Mouse (Mus musculus) lung, embryonic 16.5 days (tissue): Measurements from ENCODE around the gene B2m. TPM values are rescaled to one million over a fixed set of nuclear protein-coding genes. Genes with fewer than 3 reads are reported as not detected.
A peak's percentile ranks its signal among the peaks of the same experiment; 100 is the strongest.

ENCODE experiments used
- ATAC-seq: fragments of 200-750 bp; cut with Nextera tagmentation; 2 replicates; pipeline ENCODE4 v1.8.0; 2017; ENCODE audit warnings: low read depth, mild to moderate bottlenecking, moderate library complexity
- H3K27ac ChIP-seq: fragments of 300-500 bp; sonication (generic); 2 replicates; pipeline ENCODE4 v1.5.1; 2014; ENCODE audit warnings: mild to moderate bottlenecking, control low read depth, low read length
- H3K27me3 ChIP-seq: fragments of 300-500 bp; sonication (generic); 2 replicates; pipeline ENCODE4 v1.6.1; 2014; ENCODE audit warnings: low read depth, low read length, mixed read lengths; ENCODE audit not compliant: control insufficient read depth, insufficient read depth
- H3K36me3 ChIP-seq: fragments of 300-500 bp; sonication (generic); 2 replicates; pipeline ENCODE4 v1.6.1; 2014; ENCODE audit warnings: low read length; ENCODE audit not compliant: control insufficient read depth, insufficient read depth
- H3K4me1 ChIP-seq: fragments of 300-500 bp; sonication (generic); replicated peaks from 2 replicates; pipeline ENCODE4 v1.6.1; 2014; ENCODE audit warnings: low read length, mixed read lengths; ENCODE audit not compliant: control insufficient read depth, insufficient read depth
- H3K4me2 ChIP-seq: fragments of 300-500 bp; sonication (generic); 2 replicates; pipeline ENCODE4 v1.6.1; 2014; ENCODE audit warnings: low read depth, low read length, control low read depth
- H3K4me3 ChIP-seq: fragments of 300-500 bp; sonication (generic); 2 replicates; pipeline ENCODE4 v1.5.1; 2014; ENCODE audit warnings: mild to moderate bottlenecking, low read length, control low read depth
- H3K9ac ChIP-seq: fragments of 300-500 bp; sonication (generic); 2 replicates; pipeline ENCODE4 v1.6.1; 2014; ENCODE audit warnings: low read length, control low read depth
- H3K9me3 ChIP-seq: fragments of 300-500 bp; sonication (generic); 2 replicates; pipeline ENCODE4 v1.6.1; 2016; ENCODE audit warnings: low read length; ENCODE audit not compliant: control insufficient read depth
- WGBS: fragments of 180-500 bp; shearing (Covaris S2); extraction: QIAGEN DNeasy Blood & Tissue Kit; methylation state at CpG from one replicate; pipeline ENCODE4 v1.1.7; 2014; 5-methylcytosine and 5-hydroxymethylcytosine counted together
- polyA plus RNA-seq: library from polyadenylated mRNA; unstranded; fragments of >200 nt; fragmentation: Nextera tagmentation; extraction: Ambion mirVana; gene quantifications from 2 replicates; pipeline ENCODE4 v1.2.1, GENCODE M21; 2015

Gene B2m
- polyA plus RNA-seq, 1 experiment from 2014 or later, result 408 TPM

GRCm38 (mm10) chr2:122156051-122156700, 8.7 kb downstream of the B2m start:
- no peak overlapping the region for H3K27ac ChIP-seq
- no peak overlapping the region for H3K4me2 ChIP-seq
- no peaks in the 10 kb centered on the region for H3K9me3 ChIP-seq
- H3K4me3 ChIP-seq, result no peak overlapping the region
- no peaks in the 10 kb centered on the region for H3K27me3 ChIP-seq
- H3K4me1 ChIP-seq, result peaks cover 4% of the 10 kb centered on the region; the same call in 1 of the 2 replicates
- no peak overlapping the region for H3K9ac ChIP-seq
- WGBS, result 79% methylated on average over 4 of the region's 4 CpGs
- no peak for ATAC-seq
- peaks cover 7% of the 10 kb centered on the region; the same call in 1 of the 2 replicates for H3K36me3 ChIP-seq

- Histone ChIP-seq H3K36me3 (peaks cover 4% of the 10 kb centered on the region; the same call in 1 of the 2 replicates), H3K27ac (no peak overlapping the region), H3K4me1 (peaks cover 4% of the 10 kb centered on the region; the same call in 1 of the 2 replicates), H3K9me3 (no peaks in the 10 kb centered on the region), H3K27me3 (no peaks in the 10 kb centered on the region), H3K9ac (no peak overlapping the region), H3K4me2 (no peak overlapping the region), H3K4me3 (no peak overlapping the region)
- ATAC-seq, result no peak
Observed at GRCm38 (mm10) chr2:122157561-122157960, 10.1 kb downstream of the B2m start.

- H3K27ac ChIP-seq, result 0 out of 2 replicates have a peak overlapping the region, but pooled peaks have one; percentile 19
- H3K36me3 ChIP-seq, result peaks cover 4% of the 10 kb centered on the region; the same call in 1 of the 2 replicates
- 17% methylated on average over 6 of the region's 6 CpGs for WGBS
- peaks cover 4% of the 10 kb centered on the region; the same call in 1 of the 2 replicates for H3K4me1 ChIP-seq
- no peaks in the 10 kb centered on the region for H3K27me3 ChIP-seq
- no peak overlapping the region for H3K4me2 ChIP-seq
- H3K4me3 ChIP-seq, result no peak overlapping the region
- ATAC-seq, result peak; percentile 66
- H3K9me3 ChIP-seq, result no peaks in the 10 kb centered on the region
- no peak overlapping the region for H3K9ac ChIP-seq
Observed at GRCm38 (mm10) chr2:122158362-122158802, 10.9 kb downstream of the B2m start.

- Histone ChIP-seq H3K9me3 (no peaks in the 10 kb centered on the region), H3K4me3 (no peak overlapping the region), H3K4me1 (peaks cover 4% of the 10 kb centered on the region; the same call in 1 of the 2 replicates), H3K9ac (no peak overlapping the region), H3K27me3 (no peaks in the 10 kb centered on the region), H3K27ac (no peak overlapping the region), H3K36me3 (peaks cover 4% of the 10 kb centered on the region; the same call in 1 of the 2 replicates), H3K4me2 (no peak overlapping the region)
- WGBS, result 70% methylated on average over 6 of the region's 6 CpGs
- no peak for ATAC-seq
Observed at GRCm38 (mm10) chr2:122159667-122160066, 12.2 kb downstream of the B2m start.

- peak; percentile 72 for ATAC-seq
- Histone ChIP-seq H3K9ac (no peak within 1 kb of the TSS), H3K36me3 (no peaks in the 10 kb centered on the region), H3K9me3 (no peaks in the 10 kb centered on the region), H3K4me2 (no peak within 1 kb of the TSS), H3K4me3 (no peak within 1 kb of the TSS), H3K27me3 (no peaks in the 10 kb centered on the region), H3K27ac (no peak within 1 kb of the TSS), H3K4me1 (peaks cover 4% of the 10 kb centered on the region; the same call in 1 of the 2 replicates)
- 36% methylated on average over 2 of the region's 2 CpGs for WGBS
Observed at GRCm38 (mm10) chr2:122160680-122161079, 13.2 kb downstream of the B2m start, which contains the start of gene Trim69. TSS of gene Trim69 (plus strand) at chr2:122160700.

- Histone ChIP-seq H3K4me2 (no peak overlapping the region), H3K9ac (no peak overlapping the region), H3K4me3 (no peak overlapping the region), H3K27me3 (no peaks in the 10 kb centered on the region), H3K9me3 (no peaks in the 10 kb centered on the region), H3K4me1 (peaks cover 4% of the 10 kb centered on the region; the same call in 1 of the 2 replicates), H3K27ac (no peak overlapping the region), H3K36me3 (no peaks in the 10 kb centered on the region)
- ATAC-seq, result peak; percentile 56
- WGBS, result 33% methylated on average over 4 of the region's 4 CpGs
Observed at GRCm38 (mm10) chr2:122161542-122161941, 14.1 kb downstream of the B2m start.

GRCm38 (mm10) chr2:122162529-122162928, 15.0 kb downstream of the B2m start:
- Histone ChIP-seq H3K4me2 (no peak overlapping the region), H3K4me1 (peaks cover 4% of the 10 kb centered on the region; the same call in 1 of the 2 replicates), H3K36me3 (no peaks in the 10 kb centered on the region), H3K27me3 (no peaks in the 10 kb centered on the region), H3K4me3 (no peak overlapping the region), H3K9me3 (no peaks in the 10 kb centered on the region), H3K27ac (no peak overlapping the region), H3K9ac (no peak overlapping the region)
- 80% methylated on average over 2 of the region's 2 CpGs for WGBS
- no peak for ATAC-seq

GRCm38 (mm10) chr2:122163430-122164195, 16.1 kb downstream of the B2m start:
- Histone ChIP-seq H3K9ac (no peak overlapping the region), H3K4me2 (no peak overlapping the region), H3K4me1 (peaks cover 4% of the 10 kb centered on the region; the same call in 1 of the 2 replicates), H3K27ac (no peak overlapping the region), H3K36me3 (no peaks in the 10 kb centered on the region), H3K9me3 (no peaks in the 10 kb centered on the region), H3K27me3 (no peaks in the 10 kb centered on the region), H3K4me3 (no peak overlapping the region)
- ATAC-seq, result no peak
- 69% methylated on average over 13 of the region's 13 CpGs for WGBS

GRCm38 (mm10) chr2:122164293-122164692, 16.8 kb downstream of the B2m start:
- no peak for ATAC-seq
- Histone ChIP-seq H3K4me3 (no peak overlapping the region), H3K27ac (no peak overlapping the region), H3K4me2 (no peak overlapping the region), H3K4me1 (no peaks in the 10 kb centered on the region; the same call in 1 of the 2 replicates), H3K36me3 (no peaks in the 10 kb centered on the region), H3K9ac (no peak overlapping the region), H3K9me3 (no peaks in the 10 kb centered on the region), H3K27me3 (no peaks in the 10 kb centered on the region)
- WGBS, result 79% methylated on average over 11 of the region's 11 CpGs
